In the genomic region with DNA sequence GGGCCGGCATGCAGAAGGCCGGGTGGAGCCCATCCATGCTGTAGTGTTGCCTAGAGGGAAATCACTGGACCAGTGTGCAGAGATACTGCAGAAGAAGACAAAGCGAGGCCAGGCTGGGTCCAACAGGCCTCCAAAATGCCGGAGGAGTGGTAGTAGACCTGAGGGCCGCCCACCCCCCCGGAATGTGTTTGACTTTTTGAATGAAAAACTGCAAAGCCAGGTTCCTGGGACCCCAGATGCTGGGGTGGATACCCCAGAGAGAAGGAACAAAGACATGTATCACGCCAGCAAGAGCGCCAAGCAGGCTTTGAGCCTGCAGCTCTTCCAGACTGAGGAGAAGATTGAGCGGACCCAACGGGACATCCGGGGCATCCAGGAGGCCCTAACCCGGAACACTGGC, we compare ENCODE assay signal across 8 mouse cellular contexts. TPM values are rescaled to one million over a fixed set of nuclear protein-coding genes. Genes with fewer than 3 reads are reported as not detected.
DNase-seq lines count a peak whose midpoint lies in the region; ATAC-seq lines count a peak whose summit lies in the region.

A gene (plus strand): TSS at position 301 of the 400 bp plus-strand sequence.

- H3K27me3 ChIP-seq in heart, embryonic 13.5 days (replicated peaks): no peaks in the 10 kb centered on the region
- H3K27me3 ChIP-seq in embryonic facial prominence, embryonic 14.5 days (replicated peaks; ENCODE audit: control insufficient read depth, insufficient read depth, low read length): no peaks in the 10 kb centered on the region

- H3K36me3 ChIP-seq in heart, embryonic 13.5 days: peaks cover 67% of the 10 kb centered on the region
- peaks cover 59% of the 10 kb centered on the region for H3K36me3 ChIP-seq in embryonic facial prominence, embryonic 14.5 days (ENCODE audit: control insufficient read depth, insufficient read depth, low read length)

- no peak within 1 kb of the TSS for H3K9ac ChIP-seq in heart, embryonic 13.5 days
- H3K9ac ChIP-seq in embryonic facial prominence, embryonic 14.5 days (ENCODE audit: low read depth, low read length): no peak within 1 kb of the TSS

- no peak within 1 kb of the TSS for H3K27ac ChIP-seq in heart, embryonic 13.5 days (replicated peaks)
- no peak within 1 kb of the TSS for H3K27ac ChIP-seq in embryonic facial prominence, embryonic 14.5 days (replicated peaks; ENCODE audit: low read depth, low read length)

- no peak within 1 kb of the TSS for H3K4me3 ChIP-seq in heart, embryonic 13.5 days
- H3K4me3 ChIP-seq in embryonic facial prominence, embryonic 14.5 days (ENCODE audit: low read depth, low read length): no peak within 1 kb of the TSS

- H3K4me1 ChIP-seq in heart, embryonic 13.5 days: peaks cover 5% of the 10 kb centered on the region; the same call in 1 of the 2 replicates
- H3K4me1 ChIP-seq in embryonic facial prominence, embryonic 14.5 days (ENCODE audit: control insufficient read depth, insufficient read depth, low read length): no peaks in the 10 kb centered on the region

- H3K9me3 ChIP-seq in heart, embryonic 13.5 days: no peaks in the 10 kb centered on the region
- no peaks in the 10 kb centered on the region for H3K9me3 ChIP-seq in embryonic facial prominence, embryonic 14.5 days (ENCODE audit: control insufficient read depth, low read length)

- no peak for DNase-seq in heart, postnatal 10 days
- DNase-seq in embryonic facial prominence, embryonic 14.5 days (ENCODE audit: low spot score): no peak
- no peak for DNase-seq in left cerebral cortex, adult 8-10 months (ENCODE audit: low spot score in 2 of 2)
- DNase-seq in cerebellum, adult 8-10 months: no peak
- DNase-seq in frontal cortex, postnatal 14 days (ENCODE audit: low spot score in 2 of 2): no peak

- ATAC-seq in heart, embryonic 13.5 days (ENCODE audit: extremely low read depth, insufficient number of reproducible peaks, low FRiP score, low TSS enrichment): no peak
- no peak for ATAC-seq in CD4-positive, CD25-positive, alpha-beta regulatory T cell, adult 4 months
- no peak for ATAC-seq in embryonic facial prominence, embryonic 14.5 days (ENCODE audit: low read depth)
- no peak for ATAC-seq in neutrophil, adult 5-6 weeks (ENCODE audit: extremely low read depth, insufficient number of reproducible peaks, low FRiP score, poor library complexity, severe bottlenecking)

- WGBS in heart, embryonic 13.5 days: 93% methylated on average over 12 of the region's 12 CpGs
- WGBS in embryonic facial prominence, embryonic 14.5 days: 93% methylated on average over 12 of the region's 12 CpGs

- intact Hi-C loops in heart, postnatal 10 days (cut with DNase I): no loop called here

- no peak within 1 kb of the TSS for H3K4me2 ChIP-seq in heart, embryonic 13.5 days
- H3K4me2 ChIP-seq in embryonic facial prominence, embryonic 14.5 days (ENCODE audit: low read depth, low read length): no peak within 1 kb of the TSS

RNA-seq across cellular contexts. Expression of the gene that starts here (rescaled TPM):
- 11.9 and 15.6 TPM in 2 replicates for polyA plus RNA-seq in heart, embryonic 13.5 days (2015; fragmentation: Nextera tagmentation; extraction: Ambion mirVana)
- total RNA-seq in heart, postnatal 10 days (2021): 1 to 10 TPM; 9.3 to 9.9 TPM
- 100 to 1,000 TPM; 302 to 371 TPM for polyA plus RNA-seq in CD4-positive, CD25-positive, alpha-beta regulatory T cell, adult 4 months (2017; shearing (Covaris generic))
- polyA plus RNA-seq in embryonic facial prominence, embryonic 14.5 days (2014; fragmentation: Nextera tagmentation; extraction: Ambion mirVana): 17.4 and 18.4 TPM in 2 replicates
- total RNA-seq in left cerebral cortex, adult 8-10 months (2022): 10 to 100 TPM; 33.0 to 37.9 (median 34.9) TPM
- 54.9 and 70.6 TPM in 2 replicates for total RNA-seq in neutrophil, adult 5-6 weeks (2017)

Comparison
In these comparisons a context has a peak if more than half of its experiments do, and no peak if none do; other contexts are left out.
1. RNA of the gene that starts here (polyA plus RNA-seq): 302 to 371 TPM in CD4-positive, CD25-positive, alpha-beta regulatory T cell, adult 4 months; 17.4 to 18.4 TPM in embryonic facial prominence, embryonic 14.5 days and 11.9 to 15.6 TPM in heart, embryonic 13.5 days; every median in the first group is over 10 times any median in the second.